In the genomic region with DNA sequence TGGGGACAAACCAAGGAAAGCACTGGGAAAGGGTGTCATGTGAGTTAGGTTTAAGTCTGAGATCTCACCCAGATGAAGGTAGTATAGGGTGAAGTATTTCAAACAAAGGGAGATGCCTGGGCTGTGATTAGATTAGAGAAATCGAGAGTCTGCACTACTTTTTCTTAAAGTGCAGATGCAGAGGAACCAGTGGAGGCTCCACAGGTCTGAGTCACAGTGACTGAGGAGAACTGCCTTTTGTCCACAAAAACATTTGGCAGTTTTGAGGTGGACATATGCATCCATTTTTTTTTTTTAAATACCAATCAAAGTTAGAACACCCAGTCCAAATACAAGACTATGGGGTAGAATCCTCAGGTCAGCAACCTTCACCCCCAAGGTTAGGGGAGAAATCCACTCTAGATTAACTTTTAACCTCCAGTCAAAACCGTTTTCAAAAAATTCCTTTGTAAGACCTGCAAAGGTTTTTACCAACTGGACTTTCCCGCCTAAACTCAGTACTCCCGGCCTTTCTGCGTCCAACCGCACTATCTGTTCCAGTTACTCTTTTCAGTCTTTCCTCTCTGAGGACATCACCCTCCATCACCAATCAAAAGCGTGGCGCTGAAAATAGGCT, we compare ENCODE assay signal across 8 mouse cellular contexts. TPM values are rescaled to one million over a fixed set of nuclear protein-coding genes. Genes with fewer than 3 reads are reported as not detected.
DNase-seq lines count a peak whose midpoint lies in the region; ATAC-seq and TF ChIP-seq lines count a peak whose summit lies in the region.

No protein-coding gene starts in this region.

- H3K4me1 ChIP-seq in cortical plate, adult 2 months (ENCODE audit: control insufficient read depth, insufficient read depth, low read length), result peaks cover 5% of the 10 kb centered on the region; the same call in 1 of the 2 replicates
- H3K4me1 ChIP-seq in intestine, embryonic 14.5 days (replicated peaks; ENCODE audit: control insufficient read depth, insufficient read depth, low read length), result peaks cover 17% of the 10 kb centered on the region; the same call in 1 of the 2 replicates
- H3K4me1 ChIP-seq in midbrain, postnatal 0 days (ENCODE audit: insufficient read depth, low read length), result no peaks in the 10 kb centered on the region

- DNase-seq in layer of hippocampus, adult 2 months (ENCODE audit: low spot score in 2 of 2), result no peak
- DNase-seq in layer of hippocampus, adult 9-10 months (ENCODE audit: low spot score), result no peak
- no peak for DNase-seq in intestine, embryonic 14.5 days (ENCODE audit: low spot score)
- no peak for DNase-seq in midbrain, postnatal 0 days (ENCODE audit: low spot score)
- DNase-seq in left cerebral cortex, adult 18-20 months (ENCODE audit: low spot score in 2 of 2), result no peak
- no peak for DNase-seq in thymus, adult 18-20 months
- no peak for DNase-seq in left cerebral cortex, adult 11 months (ENCODE audit: low spot score)

- no peak for ATAC-seq in intestine, embryonic 14.5 days (replicated peaks; ENCODE audit: low FRiP score, low TSS enrichment, low read depth)
- ATAC-seq in midbrain, postnatal 0 days (ENCODE audit: low FRiP score), result no peak

- no peak for TF ChIP-seq POLR2A in cortical plate, adult 2 months (IDR thresholded peaks at IDR 0.05; ENCODE audit: extremely low read depth, insufficient read depth, low read length)

- peak overlapping the region; percentile 98 for H3K27ac ChIP-seq in layer of hippocampus, adult 2 months
- H3K27ac ChIP-seq in cortical plate, adult 2 months (ENCODE audit: insufficient read depth, low read length), result peak overlapping the region; percentile 45; the same call in 1 of the 2 replicates
- peak overlapping the region; percentile 100 for H3K27ac ChIP-seq in intestine, embryonic 14.5 days (ENCODE audit: low read depth)
- peak overlapping the region; percentile 99 for H3K27ac ChIP-seq in midbrain, postnatal 0 days (ENCODE audit: low read depth, low read length)

- H3K4me3 ChIP-seq in layer of hippocampus, adult 2 months, result peak overlapping the region; percentile 92
- H3K4me3 ChIP-seq in cortical plate, adult 2 months (ENCODE audit: insufficient read depth, low read length), result peak overlapping the region; percentile 85
- peak overlapping the region; percentile 94 for H3K4me3 ChIP-seq in intestine, embryonic 14.5 days (ENCODE audit: low read depth, low read length)
- H3K4me3 ChIP-seq in midbrain, postnatal 0 days (ENCODE audit: low read depth, low read length), result peak overlapping the region; percentile 83

- TF ChIP-seq CTCF in layer of hippocampus, adult 2 months (conservative IDR thresholded peaks at IDR 0.05), result no peak
- TF ChIP-seq CTCF in cortical plate, adult 2 months (IDR thresholded peaks at IDR 0.05; ENCODE audit: extremely low read depth, insufficient read depth, low read length), result no peak
- TF ChIP-seq CTCF in midbrain, postnatal 0 days (IDR thresholded peaks at IDR 0.05), result no peak

- WGBS in intestine, embryonic 14.5 days, result 4% methylated on average over 8 of the region's 8 CpGs
- 9% methylated on average over 8 of the region's 8 CpGs for WGBS in midbrain, postnatal 0 days

- H3K36me3 ChIP-seq in intestine, embryonic 14.5 days (ENCODE audit: control insufficient read depth, insufficient read depth, low read length), result peaks cover 10% of the 10 kb centered on the region; the same call in 1 of the 2 replicates
- no peaks in the 10 kb centered on the region for H3K36me3 ChIP-seq in midbrain, postnatal 0 days (ENCODE audit: insufficient read depth, low read length)

- H3K27me3 ChIP-seq in intestine, embryonic 14.5 days (replicated peaks; ENCODE audit: control insufficient read depth, insufficient read depth, low read length), result no peaks in the 10 kb centered on the region
- H3K27me3 ChIP-seq in midbrain, postnatal 0 days (ENCODE audit: insufficient read depth, low read length), result no peaks in the 10 kb centered on the region

- H3K4me2 ChIP-seq in intestine, embryonic 14.5 days (ENCODE audit: low read length), result peak overlapping the region; percentile 55
- peak overlapping the region; percentile 78 for H3K4me2 ChIP-seq in midbrain, postnatal 0 days (ENCODE audit: low read depth, low read length, poor library complexity, severe bottlenecking)

- H3K9ac ChIP-seq in intestine, embryonic 14.5 days (ENCODE audit: low read length), result peak overlapping the region; percentile 100
- H3K9ac ChIP-seq in midbrain, postnatal 0 days (replicated peaks; ENCODE audit: low read length, poor library complexity, severe bottlenecking), result peak overlapping the region; percentile 96

- H3K9me3 ChIP-seq in intestine, embryonic 14.5 days (ENCODE audit: control insufficient read depth, low read length), result no peaks in the 10 kb centered on the region
- H3K9me3 ChIP-seq in midbrain, postnatal 0 days (ENCODE audit: low read length), result no peaks in the 10 kb centered on the region

RNA-seq across cellular contexts. Expression of a gene that starts 1.7 kb away (rescaled TPM):
- 10 to 100 TPM; 21.4 to 26.7 TPM for total RNA-seq in layer of hippocampus, adult 2 months (2021)
- 26.1 and 26.5 TPM in 2 replicates for polyA plus RNA-seq in cortical plate, adult 2 months (2012; rRNA removed)
- polyA plus RNA-seq in intestine, embryonic 14.5 days (2014; fragmentation: Nextera tagmentation; extraction: Ambion mirVana), result 21.4 and 24.0 TPM in 2 replicates
- total RNA-seq in midbrain, postnatal 0 days (2014; rRNA removed), result 22.7 and 30.9 TPM in 2 replicates
- polyA plus RNA-seq in midbrain, postnatal 0 days (2015; fragmentation: Nextera tagmentation; extraction: Ambion mirVana), result 3.8 and 4.1 TPM in 2 replicates
- 10 to 100 TPM; 25.2 to 28.7 TPM for total RNA-seq in left cerebral cortex, adult 18-20 months (2021)

RNA-seq across cellular contexts. Expression of a gene that starts 1.8 kb away (rescaled TPM):
- 10 to 100 TPM; 11.1 to 15.1 TPM for total RNA-seq in layer of hippocampus, adult 2 months (2021)
- polyA plus RNA-seq in cortical plate, adult 2 months (2012; rRNA removed), result 19.9 and 21.7 TPM in 2 replicates
- 72.4 and 77.7 TPM in 2 replicates for polyA plus RNA-seq in intestine, embryonic 14.5 days (2014; fragmentation: Nextera tagmentation; extraction: Ambion mirVana)
- 12.9 and 15.0 TPM in 2 replicates for total RNA-seq in midbrain, postnatal 0 days (2014; rRNA removed)
- 28.0 and 30.2 TPM in 2 replicates for polyA plus RNA-seq in midbrain, postnatal 0 days (2015; fragmentation: Nextera tagmentation; extraction: Ambion mirVana)
- 10 to 100 TPM; 11.9 to 14.6 TPM for total RNA-seq in left cerebral cortex, adult 18-20 months (2021)

RNA-seq across cellular contexts. Expression of a gene that starts 24.7 kb away (rescaled TPM):
- total RNA-seq in layer of hippocampus, adult 2 months (2021), result under 1 TPM in 1 of 2 experiments, not detected in 1; 0.33 TPM
- polyA plus RNA-seq in cortical plate, adult 2 months (2012; rRNA removed), result 0.09 and 0.13 TPM in 2 replicates
- polyA plus RNA-seq in intestine, embryonic 14.5 days (2014; fragmentation: Nextera tagmentation; extraction: Ambion mirVana), result 2.4 and 3.3 TPM in 2 replicates
- 0.11 and 0.80 TPM in 2 replicates for total RNA-seq in midbrain, postnatal 0 days (2014; rRNA removed)
- polyA plus RNA-seq in midbrain, postnatal 0 days (2015; fragmentation: Nextera tagmentation; extraction: Ambion mirVana), result 0.31 and 0.32 TPM in 2 replicates
- total RNA-seq in left cerebral cortex, adult 18-20 months (2021), result not detected

RNA-seq across cellular contexts. Expression of a gene that starts 43.3 kb away (rescaled TPM):
- total RNA-seq in layer of hippocampus, adult 2 months (2021), result not detected
- 0.29 TPM in 1 of 2 replicates, not detected in the other for polyA plus RNA-seq in cortical plate, adult 2 months (2012; rRNA removed)
- polyA plus RNA-seq in intestine, embryonic 14.5 days (2014; fragmentation: Nextera tagmentation; extraction: Ambion mirVana), result 1.6 and 1.7 TPM in 2 replicates
- total RNA-seq in midbrain, postnatal 0 days (2014; rRNA removed), result 0.22 and 0.85 TPM in 2 replicates
- 0.74 and 1.4 TPM in 2 replicates for polyA plus RNA-seq in midbrain, postnatal 0 days (2015; fragmentation: Nextera tagmentation; extraction: Ambion mirVana)
- not detected for total RNA-seq in left cerebral cortex, adult 18-20 months (2021)

RNA-seq across cellular contexts. Expression of a gene that starts 46.7 kb away (rescaled TPM):
- total RNA-seq in layer of hippocampus, adult 2 months (2021), result under 1 TPM; 0.37 to 0.92 TPM
- polyA plus RNA-seq in cortical plate, adult 2 months (2012; rRNA removed), result 0.21 and 0.23 TPM in 2 replicates
- polyA plus RNA-seq in intestine, embryonic 14.5 days (2014; fragmentation: Nextera tagmentation; extraction: Ambion mirVana), result 33.5 and 37.0 TPM in 2 replicates
- 0.19 and 0.49 TPM in 2 replicates for total RNA-seq in midbrain, postnatal 0 days (2014; rRNA removed)
- polyA plus RNA-seq in midbrain, postnatal 0 days (2015; fragmentation: Nextera tagmentation; extraction: Ambion mirVana), result 0.06 and 0.32 TPM in 2 replicates
- under 1 TPM; 0.26 to 0.42 TPM for total RNA-seq in left cerebral cortex, adult 18-20 months (2021)

Comparison
In these comparisons a context has a peak if more than half of its experiments do, and no peak if none do; other contexts are left out.
1. H3K27ac ChIP-seq: peak in every context shown above with its lines; median percentile 100 in intestine, embryonic 14.5 days; 99 in midbrain, postnatal 0 days; 98 in layer of hippocampus, adult 2 months; 45 in cortical plate, adult 2 months.